Mouse (Mus musculus) spleen, adult 2 months (tissue): ENCODE results near the gene Caap1. TPM values are rescaled to one million over a fixed set of nuclear protein-coding genes. Genes with fewer than 3 reads are reported as not detected.

ENCODE experiments used
- DNase-seq, 2 experiments: peaks; one replicate each; pipeline versions ENCODE4 v3.0.0 to v3.0.0-alpha.2; 2012 to 2021; ENCODE audit warnings: low spot score in 2 of 2, low read depth in 1 of 2
- H3K27ac ChIP-seq: fragments of 200-500 bp; 2 replicates; pipeline ENCODE4 v1.5.1; 2012; ENCODE audit warnings: low read length, inconsistent platforms; ENCODE audit not compliant: insufficient read depth
- H3K27me3 ChIP-seq: fragments of 200-500 bp; 2 replicates; pipeline ENCODE4 v1.6.1; 2012; ENCODE audit warnings: mild to moderate bottlenecking, moderate library complexity, low read length, inconsistent platforms; ENCODE audit not compliant: control insufficient read depth, insufficient read depth
- H3K36me3 ChIP-seq: fragments of 200-500 bp; 2 replicates; pipeline ENCODE4 v1.6.1; 2012; ENCODE audit warnings: mild to moderate bottlenecking, low read length, inconsistent platforms; ENCODE audit not compliant: control insufficient read depth, insufficient read depth
- H3K4me1 ChIP-seq: fragments of 200-500 bp; 2 replicates; pipeline ENCODE4 v1.6.1; 2011; ENCODE audit warnings: inconsistent platforms; ENCODE audit not compliant: control insufficient read depth, insufficient read depth, insufficient read length
- H3K4me3 ChIP-seq: fragments of 200-500 bp; 2 replicates; pipeline ENCODE4 v1.5.1; 2011; ENCODE audit warnings: mild to moderate bottlenecking, inconsistent platforms; ENCODE audit not compliant: insufficient read depth, insufficient read length; ENCODE audit errors: extremely low read depth
- CTCF ChIP-seq: fragments of 200-500 bp; IDR thresholded peaks from 2 replicates; pipeline ENCODE4 v1.5.1; 2011; ENCODE audit warnings: mild to moderate bottlenecking, inconsistent platforms; ENCODE audit not compliant: insufficient read depth, insufficient read length, insufficient replicate concordance; ENCODE audit errors: extremely low read depth
- POLR2A ChIP-seq: fragments of 200-500 bp; IDR thresholded peaks from 2 replicates; pipeline ENCODE4 v1.6.1; 2011; ENCODE audit warnings: low read depth, low read length, inconsistent platforms
- WGBS: fragments of 180-500 bp; shearing (Covaris S2); methylation state at CpG from one replicate; pipeline ENCODE4 v1.1.7; 2018; 5-methylcytosine and 5-hydroxymethylcytosine counted together
- polyA plus RNA-seq: library from polyadenylated mRNA; depleted of rRNA; stranded (reverse); fragments of >200 nt; gene quantifications from 2 replicates; pipeline ENCODE4 v1.2.3, GENCODE M21; 2012

Gene Caap1
- polyA plus RNA-seq, 1 experiment, result 4.2 TPM

GRCm38 (mm10) chr4:94592709-94593108 lies 36.1 kb upstream of the Caap1 start:
- H3K4me1 ChIP-seq, result peaks cover 3% of the 10 kb centered on the region; the same call in 1 of the 2 replicates

GRCm38 (mm10) chr4:94591765-94592381 lies 35.3 kb upstream of the Caap1 start:
- peaks cover 3% of the 10 kb centered on the region; the same call in 1 of the 2 replicates for H3K4me1 ChIP-seq
- TF ChIP-seq POLR2A (no peak), CTCF (no peak)
- WGBS, result 79% methylated on average over 4 of the region's 4 CpGs
- H3K27ac ChIP-seq, result no peak overlapping the region
- DNase-seq, result no peak
- no peak overlapping the region for H3K4me3 ChIP-seq
- no peaks in the 10 kb centered on the region; the same call in 1 of the 2 replicates for H3K36me3 ChIP-seq
- no peaks in the 10 kb centered on the region for H3K27me3 ChIP-seq

More at GRCm38 (mm10) chr4:94592709-94593108, 36.1 kb upstream of the Caap1 start:
- Histone ChIP-seq H3K36me3 (no peaks in the 10 kb centered on the region), H3K27ac (no peak overlapping the region), H3K27me3 (no peaks in the 10 kb centered on the region), H3K4me3 (no peak overlapping the region)
- no peak for DNase-seq
- TF ChIP-seq POLR2A, result no peak
- no peak for TF ChIP-seq CTCF

- Histone ChIP-seq H3K27me3 (no peaks in the 10 kb centered on the region), H3K4me3 (no peak overlapping the region), H3K4me1 (no peaks in the 10 kb centered on the region), H3K36me3 (peaks cover 6% of the 10 kb centered on the region), H3K27ac (no peak overlapping the region)
- TF ChIP-seq POLR2A, result no peak
- no peak for TF ChIP-seq CTCF
- DNase-seq, result no peak
- WGBS, result 92% methylated on average over 4 of the region's 4 CpGs
Observed at GRCm38 (mm10) chr4:94572677-94573076, 16.1 kb upstream of the Caap1 start.

- no peaks in the 10 kb centered on the region for H3K4me1 ChIP-seq
- peaks cover under 1% of the 10 kb centered on the region; the same call in 1 of the 2 replicates for H3K36me3 ChIP-seq
- H3K4me3 ChIP-seq, result no peak overlapping the region
- no peaks in the 10 kb centered on the region for H3K27me3 ChIP-seq
- DNase-seq, result no peak
- no peak for TF ChIP-seq POLR2A
- TF ChIP-seq CTCF, result no peak
- no peak overlapping the region for H3K27ac ChIP-seq
Observed at GRCm38 (mm10) chr4:94564297-94564696, 7.7 kb upstream of the Caap1 start.

- Histone ChIP-seq H3K4me3 (no peak overlapping the region), H3K36me3 (no peaks in the 10 kb centered on the region), H3K27ac (no peak overlapping the region), H3K27me3 (no peaks in the 10 kb centered on the region), H3K4me1 (no peaks in the 10 kb centered on the region)
- no peak for TF ChIP-seq CTCF
- 78% methylated on average over 7 of the region's 7 CpGs for WGBS
- DNase-seq, result no peak
Observed at GRCm38 (mm10) chr4:94561954-94562648, 5.5 kb upstream of the Caap1 start.

- no peak for TF ChIP-seq CTCF
- TF ChIP-seq POLR2A, result no peak
- no peaks in the 10 kb centered on the region for H3K4me1 ChIP-seq
- WGBS, result 87% methylated on average over 1 of the region's 1 CpGs
- H3K27ac ChIP-seq, result no peak overlapping the region
- H3K4me3 ChIP-seq, result no peak overlapping the region; the same call in 1 of the 2 replicates
- DNase-seq, result no peak
- no peaks in the 10 kb centered on the region for H3K27me3 ChIP-seq
- no peaks in the 10 kb centered on the region for H3K36me3 ChIP-seq
Observed at GRCm38 (mm10) chr4:94560316-94560715, 3.7 kb upstream of the Caap1 start.

- WGBS, result 85% methylated on average over 2 of the region's 2 CpGs
- no peak for DNase-seq
- no peaks in the 10 kb centered on the region for H3K27me3 ChIP-seq
- peaks cover 2% of the 10 kb centered on the region; the same call in 1 of the 2 replicates for H3K4me1 ChIP-seq
- H3K36me3 ChIP-seq, result no peaks in the 10 kb centered on the region
- no peak overlapping the region for H3K4me3 ChIP-seq
- TF ChIP-seq CTCF, result no peak
- TF ChIP-seq POLR2A, result no peak
- H3K27ac ChIP-seq, result no peak overlapping the region
Observed at GRCm38 (mm10) chr4:94559266-94559665, 2.7 kb upstream of the Caap1 start.
